Mouse (Mus musculus): ENCODE results near the gene S1pr1. TPM values are rescaled to one million over a fixed set of nuclear protein-coding genes. Genes with fewer than 3 reads are reported as not detected.

S1pr1 gene
- 10 to 100 TPM; 14.7 to 17.5 (median 15.3) TPM for total RNA-seq (2022)

DNA sequence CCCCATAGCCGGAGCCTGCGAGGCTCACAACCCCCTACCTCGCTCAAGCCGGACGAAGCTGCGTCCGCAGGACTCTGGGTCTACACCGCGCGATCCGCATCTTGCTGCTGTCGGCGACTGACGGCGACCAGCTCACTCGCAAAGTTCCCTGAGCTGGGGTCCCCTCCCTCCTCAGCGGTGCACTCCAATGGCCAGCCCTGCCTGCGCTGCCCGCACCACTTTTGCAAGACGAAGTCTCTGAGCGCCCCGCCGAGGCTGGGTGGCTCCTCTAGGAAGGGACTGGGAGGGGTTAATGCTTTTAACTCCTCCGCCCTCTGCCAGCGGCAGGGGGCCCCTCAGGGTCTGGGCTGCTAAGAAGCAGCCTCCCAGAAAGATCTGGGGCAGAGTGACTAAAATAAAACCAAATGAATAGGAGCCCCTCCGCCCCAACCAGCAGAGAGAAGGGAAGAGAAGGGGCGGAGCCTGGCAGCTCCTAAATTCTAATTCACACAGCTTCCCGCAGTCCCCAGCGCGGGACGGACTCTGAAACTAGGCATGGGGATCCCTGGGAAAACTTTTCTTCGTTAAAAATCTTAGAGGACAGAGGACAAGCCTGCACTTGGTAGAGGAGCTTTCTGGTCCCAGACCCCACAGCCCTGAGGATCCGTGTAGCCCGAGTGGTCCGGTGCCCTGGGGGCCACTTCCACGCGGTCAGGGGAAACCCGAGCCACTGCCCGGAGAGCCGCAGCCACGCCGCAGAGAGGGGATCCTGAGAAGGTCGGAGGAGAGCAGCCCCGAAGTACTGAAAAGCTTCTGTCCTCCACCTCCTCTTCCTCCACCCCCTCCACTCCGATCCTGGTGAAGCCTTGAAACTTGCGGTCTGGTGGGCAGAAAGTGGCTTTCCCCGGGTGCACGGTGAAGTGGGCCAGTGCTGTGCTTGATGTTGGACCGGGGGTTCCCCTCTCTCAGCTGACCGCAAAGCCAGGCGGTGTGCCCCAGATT is at the start of gene S1pr1:
S1pr1 (minus strand) TSS at position 402 of the 981 bp plus-strand sequence.
- peak; percentile 55 for DNase-seq

DNA sequence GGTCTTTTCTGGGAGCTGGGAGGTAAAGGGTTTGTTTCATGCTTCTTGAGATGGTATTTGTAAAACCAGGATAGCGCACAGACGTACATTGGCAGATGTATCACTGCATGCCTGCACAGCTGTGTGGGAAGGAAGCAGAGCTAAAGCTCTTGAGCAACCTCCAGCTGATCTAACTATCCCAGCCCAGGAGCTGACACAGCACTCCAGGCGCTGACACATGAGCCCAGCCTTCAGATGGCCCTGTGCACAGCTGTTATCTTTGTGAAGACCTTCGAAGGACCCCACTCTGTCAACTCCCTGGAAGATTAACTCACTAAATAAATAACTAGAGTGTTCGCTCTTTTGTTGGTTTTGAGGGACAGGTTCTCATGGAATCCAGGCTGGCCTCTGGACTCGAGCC is 48.4 kb upstream of the S1pr1 start:
- peak; percentile 19 for DNase-seq

DNA sequence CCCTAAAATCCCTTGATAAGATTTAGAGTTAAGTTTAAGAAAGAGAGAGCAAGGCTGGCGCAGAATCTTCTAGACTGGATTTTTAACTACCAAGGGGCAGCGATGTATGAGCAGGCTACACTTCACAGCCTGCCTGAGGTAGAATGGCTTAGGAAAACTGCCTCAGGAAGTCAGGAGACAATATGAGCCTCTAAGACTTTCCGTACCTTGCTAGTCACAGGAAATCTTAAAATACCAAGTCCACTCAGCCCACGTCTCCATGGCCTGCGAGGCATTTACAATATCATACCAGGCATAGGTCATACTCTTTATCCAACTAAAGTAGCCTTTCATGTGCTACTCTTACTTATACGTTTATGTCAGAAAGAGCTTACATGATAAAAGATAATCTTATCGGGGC is 48.0 kb upstream of the S1pr1 start:
- DNase-seq, result no peak

DNA sequence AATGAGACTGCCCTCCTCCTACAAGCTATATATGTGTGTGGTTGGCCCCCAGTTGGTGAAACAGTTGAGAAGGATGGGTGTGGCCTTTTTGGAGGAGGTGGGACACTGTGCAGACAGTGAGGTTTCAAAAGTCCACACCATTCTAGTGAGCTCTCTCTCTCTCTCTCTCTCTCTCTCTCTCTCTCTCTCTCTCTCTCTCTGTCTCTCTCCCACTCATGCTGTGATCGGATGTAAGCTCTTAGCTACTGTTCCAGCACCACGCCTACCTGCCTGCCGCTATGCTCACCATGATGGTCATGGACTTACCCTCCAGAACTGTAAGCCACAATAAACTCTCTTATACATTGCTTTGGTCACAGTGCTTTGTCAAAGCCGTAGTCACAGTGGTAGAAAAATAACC is 44.8 kb upstream of the S1pr1 start:
- DNase-seq, result no peak

DNA sequence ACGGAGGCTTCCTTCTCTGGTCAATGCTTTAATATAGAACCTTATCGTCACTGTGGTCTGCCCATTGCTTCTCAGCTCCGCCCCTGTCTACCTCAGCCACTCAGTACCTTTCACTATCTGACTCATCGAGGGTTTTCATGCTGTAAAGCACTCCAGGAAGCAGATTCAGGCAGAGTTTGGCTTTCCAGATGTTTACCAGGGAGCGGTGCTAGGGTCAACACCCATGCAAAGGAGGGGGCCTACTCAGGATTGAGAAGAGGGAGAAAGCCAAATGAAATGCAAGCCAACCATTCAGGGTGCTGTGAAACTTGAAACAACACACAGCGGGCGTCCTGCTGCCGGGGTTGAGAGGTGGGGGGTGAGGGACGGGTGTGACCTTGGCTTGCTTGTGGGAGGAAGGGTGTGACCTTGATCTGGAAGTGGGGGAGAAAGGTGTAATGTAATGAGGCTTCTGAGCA is 43.6 kb upstream of the S1pr1 start:
- DNase-seq, result no peak

DNA sequence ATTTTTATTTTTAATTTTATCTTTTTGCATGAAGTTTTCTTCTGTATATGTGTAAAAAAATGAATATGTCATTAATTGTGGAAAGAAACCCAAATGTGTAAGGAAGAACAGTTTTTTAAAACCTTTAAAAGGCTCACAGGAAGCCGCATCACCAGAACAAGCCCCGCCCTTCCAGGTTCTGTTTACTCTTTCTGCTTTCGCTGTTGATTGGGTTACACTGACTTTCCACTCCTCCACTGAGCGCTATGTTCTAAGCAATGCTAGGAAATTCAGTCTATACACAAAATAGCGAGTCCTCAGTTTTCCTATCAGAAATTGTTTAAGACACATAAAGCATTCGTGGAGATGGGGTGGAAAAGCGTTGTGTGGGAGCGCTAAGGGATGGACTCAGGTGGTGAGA is 39.6 kb upstream of the S1pr1 start:
- DNase-seq, result no peak

DNA sequence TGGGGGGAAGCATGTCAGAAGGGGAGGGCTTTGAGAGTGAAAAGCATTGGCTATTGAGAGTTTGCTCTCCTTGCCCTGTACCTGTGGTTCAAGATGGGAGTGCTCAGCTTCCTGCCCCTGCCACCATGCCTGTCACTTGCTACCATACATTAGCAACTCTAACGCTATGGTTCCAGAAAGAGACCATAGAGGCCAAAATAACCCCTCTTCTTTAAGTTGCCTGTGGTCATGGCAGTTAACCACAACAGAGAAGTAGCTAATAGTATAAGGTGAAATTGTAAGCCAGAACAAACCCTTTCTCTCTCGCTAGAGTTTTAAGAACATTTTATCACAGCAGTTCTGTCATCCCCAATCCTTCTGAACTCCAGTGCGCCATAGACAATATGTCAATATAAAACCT is 35.5 kb upstream of the S1pr1 start:
- no peak for DNase-seq

DNA sequence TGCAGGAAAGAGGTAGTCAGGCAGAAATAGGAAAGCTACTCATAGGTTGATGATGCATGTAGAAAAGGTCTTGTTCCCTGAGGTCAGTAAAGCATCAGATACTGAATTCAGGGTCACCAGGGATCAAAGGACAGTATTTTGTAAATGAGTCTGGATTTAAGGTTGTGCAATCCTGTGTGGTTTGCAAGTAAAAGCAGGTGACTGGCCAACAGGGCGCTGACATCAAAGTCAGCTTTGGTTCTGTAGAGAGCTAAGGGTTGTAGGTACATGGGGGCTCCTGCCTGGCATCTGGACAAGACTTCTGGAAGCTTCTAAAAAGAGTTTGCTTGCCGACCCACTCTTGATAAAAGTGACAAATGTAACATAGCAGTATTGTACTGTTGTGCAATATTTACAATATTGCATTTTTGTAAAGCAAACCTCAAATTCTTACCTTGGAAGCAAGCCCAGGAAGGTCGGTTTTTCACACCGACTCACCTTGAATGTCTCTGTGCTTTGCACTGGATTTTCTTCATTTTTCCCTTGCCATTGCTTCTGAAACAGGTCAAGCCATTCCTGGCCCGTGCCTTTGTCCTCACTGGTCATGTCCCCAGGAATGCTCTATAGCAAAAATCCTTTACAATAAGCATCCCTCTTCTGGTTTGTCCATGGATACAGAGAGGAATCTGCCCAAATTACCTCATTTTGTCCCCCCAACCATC is 33.6 kb upstream of the S1pr1 start:
- DNase-seq, result no peak

DNA sequence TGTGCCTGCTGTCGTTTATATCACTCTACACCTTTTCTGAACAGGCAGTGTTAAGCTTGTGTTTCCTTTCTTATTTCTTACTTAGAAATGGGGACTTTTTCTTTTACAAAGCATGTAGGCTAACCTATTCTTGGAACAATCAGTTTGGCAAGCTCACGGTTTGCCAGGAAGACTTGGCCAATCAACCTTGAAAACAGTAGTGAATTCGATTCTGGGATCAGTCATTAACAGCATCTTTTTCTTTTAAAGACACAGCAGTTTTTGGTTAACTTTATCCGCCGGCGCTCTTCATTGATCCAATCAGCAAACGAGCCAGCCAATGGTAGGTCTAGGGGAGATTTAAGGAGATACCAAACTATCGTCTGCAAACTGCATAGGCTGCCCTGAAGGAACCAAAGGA is 31.6 kb upstream of the S1pr1 start:
- DNase-seq, result no peak

DNA sequence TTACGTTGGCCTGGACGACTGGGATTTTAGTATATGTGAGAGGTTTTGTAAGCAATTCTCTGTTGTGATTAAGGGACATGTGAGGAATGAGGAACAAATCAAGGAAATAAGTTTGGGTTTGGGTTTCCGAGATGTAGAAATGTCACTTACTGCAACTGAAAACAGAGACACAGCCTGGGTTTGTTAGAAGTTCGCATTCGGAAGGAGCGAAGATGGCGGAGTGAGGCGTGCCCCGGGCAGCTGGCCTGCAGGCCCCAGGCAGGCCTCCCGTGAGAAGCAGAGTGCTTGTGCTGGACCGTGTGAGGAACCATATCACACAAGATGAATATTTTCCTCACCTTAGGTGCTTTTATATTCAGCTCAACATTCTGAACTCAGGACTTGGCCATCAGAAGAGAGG is 30.2 kb upstream of the S1pr1 start:
- DNase-seq, result no peak

DNA sequence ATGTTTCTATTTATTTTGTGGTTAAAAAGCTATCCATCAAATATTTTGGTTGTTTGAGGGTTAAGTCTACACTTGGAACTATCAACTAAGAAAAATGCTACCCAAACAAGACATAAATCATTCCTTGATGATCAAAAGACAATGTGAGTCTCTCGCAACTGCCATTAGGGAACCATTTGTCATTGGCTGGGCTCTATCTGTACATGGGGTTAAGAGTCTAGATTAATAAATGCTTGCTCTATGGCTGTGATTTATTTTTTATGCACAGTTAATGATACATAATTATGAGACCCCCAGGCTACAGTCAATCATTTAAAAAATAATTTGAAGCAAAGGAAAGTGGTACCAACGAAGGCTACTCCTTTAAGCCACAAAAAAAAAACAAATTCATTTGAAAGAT is 23.7 kb upstream of the S1pr1 start:
- no peak for DNase-seq

DNA sequence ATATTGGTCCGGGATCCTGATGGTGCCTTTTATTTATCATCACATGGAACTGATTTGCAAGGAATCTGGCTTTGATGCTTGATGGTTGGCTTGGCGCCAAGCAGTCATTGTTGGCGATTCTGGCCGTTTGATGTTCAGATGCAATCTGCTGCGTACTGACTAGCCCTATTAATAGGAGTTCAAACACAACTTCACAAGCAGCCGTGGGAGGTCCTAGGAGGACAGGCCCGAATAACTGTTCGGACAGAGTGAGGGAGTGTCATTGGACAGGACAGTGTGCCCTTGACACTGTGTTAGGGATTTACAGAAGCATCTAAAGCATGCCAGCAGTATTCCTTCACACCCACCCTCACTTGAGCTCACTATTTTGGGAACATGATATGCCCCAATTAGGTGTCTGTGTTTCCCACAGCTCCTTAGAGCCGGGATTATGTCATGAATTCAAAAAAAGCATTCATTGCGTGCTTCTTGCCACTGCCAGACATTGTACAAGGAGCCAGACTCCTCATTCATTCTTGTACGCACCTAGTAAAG is 23.0 kb upstream of the S1pr1 start:
- no peak for DNase-seq

DNA sequence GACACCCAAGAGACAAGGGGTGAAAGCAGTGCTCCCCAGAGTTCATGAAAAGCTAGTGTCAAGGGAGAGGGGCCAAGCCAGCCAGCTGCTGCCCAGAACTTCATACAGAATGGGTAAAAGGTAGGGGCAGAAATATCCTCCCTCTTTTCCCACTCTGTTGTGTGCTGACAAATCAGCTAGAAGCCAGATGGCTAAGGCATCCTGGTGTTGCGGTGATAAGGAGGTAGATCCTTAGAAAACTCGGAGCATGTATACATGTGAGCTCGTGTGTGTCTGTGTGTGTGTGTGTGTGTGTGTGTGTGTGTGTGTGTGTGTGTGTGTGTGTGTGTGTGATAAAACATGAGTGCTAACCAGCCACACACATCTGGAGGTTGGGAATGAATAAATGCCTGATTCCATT is 20.7 kb upstream of the S1pr1 start:
- DNase-seq, result no peak

DNA sequence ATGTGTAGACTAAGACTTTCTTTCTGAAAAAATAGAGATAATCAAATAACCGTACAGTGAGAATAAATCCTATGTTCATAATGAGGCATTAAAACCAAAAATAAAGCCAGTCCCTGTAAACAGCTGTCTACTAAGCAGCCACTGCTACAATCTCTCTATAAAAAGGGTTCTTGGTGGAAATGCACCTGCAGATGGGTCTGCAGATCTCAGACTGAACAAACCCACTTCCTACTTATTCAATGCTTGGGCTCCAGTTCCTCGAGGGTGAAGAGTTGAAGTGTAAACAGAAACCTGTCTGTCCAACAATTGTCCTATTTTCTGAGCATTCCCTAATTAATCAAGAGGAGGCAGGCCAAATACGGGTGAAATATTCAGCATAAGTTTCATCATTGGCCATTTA is 20.0 kb upstream of the S1pr1 start:
- DNase-seq, result no peak

DNA sequence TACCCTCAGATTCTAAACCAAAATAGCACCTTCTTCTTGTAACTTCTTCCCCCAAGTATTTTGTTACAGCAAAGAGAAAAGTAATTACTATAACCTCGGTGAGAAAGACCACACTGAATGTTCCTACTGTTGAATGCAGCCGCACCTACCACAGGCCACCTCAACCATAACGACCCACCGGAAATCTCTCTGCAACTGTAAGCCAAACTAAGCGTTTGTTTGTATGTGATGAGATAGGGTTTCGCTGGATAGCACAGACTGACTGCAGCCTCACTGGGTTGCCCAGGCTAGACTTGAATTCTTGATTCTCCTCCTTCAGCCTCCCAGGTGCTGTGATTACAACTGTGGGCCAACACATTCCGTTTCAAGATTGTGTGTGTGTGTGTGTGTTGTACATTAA is 15.5 kb upstream of the S1pr1 start:
- no peak for DNase-seq

DNA sequence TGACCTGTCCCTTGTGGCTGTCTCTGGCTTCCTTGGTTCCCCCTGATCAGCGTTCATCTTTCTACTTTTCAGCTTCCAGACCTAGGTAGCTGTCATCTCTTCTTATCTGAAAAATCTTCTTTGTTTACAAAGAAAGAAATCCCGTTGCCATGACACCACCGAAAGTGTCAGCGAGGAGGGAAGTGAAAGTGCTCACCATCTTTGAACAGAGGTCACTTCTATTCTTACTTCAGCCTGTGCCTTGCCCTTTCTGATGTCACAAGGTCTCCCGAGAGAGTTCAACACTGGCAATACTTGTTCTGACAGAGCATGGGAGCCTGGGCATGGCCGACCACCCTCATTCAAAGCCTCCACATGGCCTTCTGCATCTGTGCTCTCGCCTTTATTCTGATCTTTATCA is 14.3 kb upstream of the S1pr1 start:
- DNase-seq, result no peak

DNA sequence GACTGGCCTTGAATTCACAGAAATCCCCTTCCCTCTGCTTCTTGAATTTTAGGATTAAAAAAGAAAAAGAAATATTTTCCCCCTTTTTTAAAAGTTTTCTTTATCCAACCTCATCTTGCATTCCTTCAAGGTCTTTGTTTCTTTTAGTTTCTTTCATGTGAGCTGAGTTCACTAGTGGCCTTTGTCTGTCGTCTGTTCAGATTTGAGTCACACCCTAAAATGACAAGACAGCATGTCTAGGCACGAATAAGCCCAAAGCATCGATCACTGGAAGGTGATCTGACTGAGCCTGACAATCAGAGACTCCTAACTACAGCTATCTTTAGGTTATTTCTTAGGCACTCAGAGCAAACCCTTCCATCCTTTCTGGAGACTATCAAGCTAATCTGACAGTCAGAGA is 13.3 kb upstream of the S1pr1 start:
- DNase-seq, result no peak

DNA sequence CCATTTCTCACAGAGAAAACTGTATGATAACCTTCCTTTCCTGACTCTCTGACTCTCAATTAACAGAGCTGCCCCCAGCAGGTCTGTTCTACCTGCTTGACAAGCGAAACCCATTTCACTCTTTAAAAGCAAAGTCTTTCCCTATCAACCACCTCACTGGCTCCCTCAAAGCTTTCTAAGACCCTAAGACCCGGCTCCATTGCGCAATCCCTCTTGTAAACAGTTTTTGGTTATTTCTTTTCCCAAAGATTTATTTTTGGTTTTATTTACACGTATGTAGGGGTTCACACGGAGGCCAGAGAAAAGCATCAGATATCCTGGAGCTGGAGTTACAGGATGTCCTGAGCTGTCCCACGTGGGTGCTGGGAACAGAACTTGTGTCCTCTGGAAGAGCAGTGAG is 4.0 kb upstream of the S1pr1 start:
- DNase-seq, result no peak

DNA sequence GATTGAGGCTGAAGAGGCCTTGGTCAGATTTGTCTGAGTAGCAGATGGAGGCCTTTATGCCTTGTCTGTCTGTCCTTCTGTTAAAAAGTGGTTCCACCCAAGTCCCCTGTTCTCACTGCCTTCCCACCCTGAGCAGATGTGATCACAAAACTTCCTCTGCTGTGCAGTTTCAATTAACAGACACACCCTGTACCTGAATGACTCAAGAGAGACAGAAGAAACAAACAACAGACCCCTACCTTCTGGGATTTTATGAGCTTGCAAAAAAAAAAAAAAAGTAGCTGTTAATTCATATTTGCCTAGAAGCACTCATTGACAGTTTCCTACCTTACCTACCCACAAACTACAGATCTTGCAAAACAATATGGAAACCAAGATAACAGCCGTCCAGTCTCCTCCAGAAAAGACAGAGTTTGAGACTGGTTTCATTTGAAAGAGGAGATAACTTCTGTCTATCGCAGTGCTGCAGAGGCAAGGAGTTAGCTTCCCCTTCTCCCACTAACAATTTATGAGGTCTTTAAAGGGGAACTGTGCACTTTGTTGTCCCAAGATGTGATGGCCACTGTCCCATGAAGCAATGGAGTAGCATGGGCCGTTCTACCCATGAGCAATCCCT is 1.1 kb upstream of the S1pr1 start:
- DNase-seq, result no peak

DNA sequence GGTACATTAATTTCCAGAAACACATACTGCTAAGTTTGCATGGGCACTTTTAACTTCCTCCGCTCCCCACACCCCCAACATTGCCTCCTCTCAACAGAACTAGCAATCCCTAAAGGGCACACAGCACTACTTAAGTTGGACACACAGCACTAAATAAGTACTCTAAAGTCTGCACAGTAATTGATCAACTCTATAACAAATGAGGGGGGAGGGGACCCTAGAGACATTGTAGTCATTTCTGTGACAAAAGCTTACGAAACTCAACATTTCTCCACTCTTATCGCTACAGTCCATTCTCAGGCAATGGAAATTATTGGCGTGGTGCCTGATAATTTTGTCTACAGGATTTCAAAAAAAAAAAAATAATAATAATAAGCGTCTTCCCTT is 830 bp downstream of the S1pr1 start:
- DNase-seq, result no peak

DNA sequence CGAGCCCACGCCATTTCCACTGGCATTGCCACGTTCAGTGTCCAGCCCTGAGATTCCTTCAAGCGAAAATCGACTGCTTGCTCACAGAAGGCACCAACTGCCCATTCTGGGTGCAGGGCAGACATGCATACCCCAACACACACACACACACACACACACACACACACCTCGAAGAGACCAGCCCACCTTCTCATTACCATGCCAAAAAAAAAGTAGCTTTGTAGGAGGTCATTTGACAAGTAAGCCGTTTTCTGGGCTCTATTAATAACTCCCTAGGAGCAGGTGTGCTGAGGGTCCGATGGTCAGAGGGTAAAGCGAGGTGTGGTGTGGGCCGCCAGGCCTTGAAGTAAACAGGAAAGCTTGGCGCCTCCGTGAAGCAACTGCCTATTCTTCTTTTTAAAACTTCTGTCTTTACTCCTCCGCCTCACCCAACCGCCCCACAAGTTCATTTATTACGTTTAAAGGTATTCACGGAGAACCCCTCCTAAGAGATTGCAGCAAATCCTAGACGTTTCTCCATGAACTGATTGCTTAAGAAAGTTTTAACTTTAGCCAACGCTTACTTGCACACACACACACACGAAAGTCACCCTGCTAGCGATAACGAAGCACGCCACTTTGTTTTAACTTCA is 1.3 kb downstream of the S1pr1 start:
- DNase-seq, result no peak

DNA sequence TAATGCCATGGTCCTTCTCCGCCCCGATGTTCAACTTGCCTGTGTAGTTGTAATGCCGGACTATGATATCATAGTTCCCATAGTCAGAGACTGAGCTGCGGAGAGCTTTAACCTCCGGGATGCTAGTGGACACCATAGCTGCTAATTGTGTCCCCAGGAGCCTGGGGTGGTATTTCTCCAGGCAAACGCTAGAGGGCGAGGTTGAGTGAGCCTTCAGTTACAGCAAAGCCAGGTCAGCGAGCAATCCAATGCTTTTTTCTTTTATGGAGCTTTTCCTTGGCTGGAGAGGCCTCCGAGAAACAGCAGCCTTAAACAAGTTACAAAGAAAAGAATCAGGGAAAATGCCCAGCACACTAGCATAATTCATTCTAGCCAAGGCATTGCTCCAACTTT is 2.1 kb downstream of the S1pr1 start:
- peak; percentile 46 for DNase-seq

Data from adrenal gland, adult 8-10 months (tissue).